Mouse (Mus musculus) kidney, postnatal 36 days (tissue): ENCODE results near the gene Alg6.

Source experiments
- DNase-seq, 2 experiments: peaks; one replicate each; pipeline ENCODE4 v3.0.0; 2021 to 2022; ENCODE audit warnings: mixed read lengths in 2 of 2

Alg6 gene

DNA sequence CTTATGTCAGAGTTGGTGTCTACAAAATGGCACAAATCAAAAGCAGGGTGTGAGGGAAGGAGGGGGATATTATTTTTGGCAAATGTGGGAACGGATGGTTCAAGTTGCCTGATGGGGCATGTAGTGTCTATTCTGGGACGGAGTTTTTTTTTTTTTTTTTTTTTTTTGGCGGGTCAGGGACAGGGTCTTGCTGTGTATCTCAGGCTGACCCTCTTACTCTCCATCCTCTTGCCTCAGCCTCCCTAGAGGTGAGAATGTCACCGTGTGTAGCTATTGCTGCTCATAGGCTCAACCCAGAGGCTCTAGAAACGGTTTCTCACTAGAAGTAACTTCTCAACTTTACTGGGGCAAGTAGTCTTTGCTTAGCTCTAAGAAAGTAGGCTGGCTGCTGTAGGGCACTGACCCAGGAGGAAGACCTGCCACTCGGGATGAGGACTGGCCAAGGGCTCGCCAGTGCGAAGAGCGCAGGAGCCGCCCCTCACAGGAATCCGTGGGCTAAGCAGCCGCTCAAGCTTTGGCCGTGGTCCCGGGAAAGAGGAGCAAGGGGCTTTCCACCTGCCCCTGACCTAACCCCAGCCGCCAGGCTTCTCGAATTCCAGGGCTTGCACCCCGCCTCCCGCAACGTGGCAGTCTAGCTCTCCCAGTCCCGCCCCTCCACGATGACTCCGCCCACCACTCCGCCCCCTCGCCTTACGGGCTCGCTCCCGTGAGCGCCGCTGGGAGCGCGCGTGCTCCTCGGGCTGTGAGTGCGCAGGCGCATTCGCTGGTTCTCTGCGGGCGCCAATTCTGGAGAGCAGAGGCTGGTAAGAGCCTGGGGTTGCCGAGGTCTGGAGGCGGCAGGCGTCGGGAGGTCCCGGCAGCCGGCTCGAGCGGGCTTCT, at the start of gene Alg6:
Gene Alg6, plus strand, starts transcription at position 761 of the 879 bp plus-strand sequence.
- peak; percentile 95 to 98 for DNase-seq

DNA sequence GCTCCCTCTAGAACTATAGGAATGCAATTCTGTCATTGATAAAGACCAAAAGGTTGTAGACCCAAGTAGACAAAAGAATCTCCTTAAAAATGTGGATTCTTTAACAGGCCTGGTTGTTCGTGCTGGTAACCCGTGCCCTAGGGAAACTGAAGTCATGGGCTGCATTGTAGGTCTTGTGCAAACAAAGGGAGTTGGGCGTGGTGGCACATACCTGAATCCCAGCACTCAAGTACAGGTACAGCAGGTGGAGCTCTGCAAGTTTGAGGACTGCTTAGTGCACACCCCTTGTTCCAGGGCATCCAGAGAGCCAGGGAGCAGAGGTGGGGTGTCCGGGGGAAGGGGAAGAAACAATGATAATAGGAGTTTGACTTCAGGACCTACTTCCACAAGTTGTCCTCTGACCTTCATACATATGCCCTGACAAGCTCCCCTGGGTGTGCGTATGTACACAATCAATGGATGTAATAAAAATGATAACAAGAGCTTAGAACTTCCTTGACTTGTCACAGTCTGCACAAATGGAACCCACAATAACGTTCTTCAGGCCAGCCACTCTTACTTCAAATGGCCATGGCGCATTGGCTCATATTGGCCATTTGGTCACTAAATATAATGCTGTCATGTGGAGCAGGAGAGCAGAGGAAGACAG, 45.1 kb upstream of the Alg6 start:
- DNase-seq: no peak

DNA sequence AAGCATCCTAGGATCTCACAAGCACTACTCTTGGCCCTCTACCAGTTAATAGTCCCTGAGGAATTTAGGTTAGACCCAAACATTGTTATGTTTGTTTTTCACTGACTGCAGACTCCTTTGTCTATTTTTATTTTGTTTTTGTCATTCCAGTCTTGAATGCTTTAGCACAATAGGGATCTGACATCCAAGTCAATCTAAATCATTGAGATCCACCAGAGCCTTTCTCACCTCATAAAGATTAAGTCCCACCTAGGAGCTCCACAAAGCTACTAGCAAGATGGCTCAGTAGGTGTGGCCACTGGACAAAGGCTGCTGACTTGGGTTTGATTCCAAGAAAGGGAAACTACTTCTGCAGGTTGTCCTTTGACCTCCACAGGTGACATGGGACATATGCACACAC, 40.3 kb upstream of the Alg6 start:
- no peak for DNase-seq

DNA sequence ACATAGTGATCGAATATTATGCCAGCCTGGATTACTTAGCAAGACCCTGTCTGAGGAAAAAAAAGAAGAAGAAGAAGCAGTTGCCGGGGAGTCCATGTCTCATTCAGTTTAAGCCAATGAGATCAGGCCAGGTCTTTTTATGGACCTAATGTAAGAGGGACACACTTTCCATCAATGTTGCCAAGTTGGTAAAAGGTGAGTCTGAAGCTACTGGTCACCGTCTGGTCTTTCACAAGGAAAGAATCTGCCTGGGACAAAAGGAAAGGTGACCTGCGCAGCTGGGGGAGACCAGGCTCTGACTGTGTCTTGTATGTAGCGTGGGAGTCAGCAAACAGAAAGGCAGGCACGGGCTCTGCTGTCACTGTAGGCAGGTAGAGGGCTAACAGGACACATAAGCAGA, 31.5 kb upstream of the Alg6 start:
- no peak for DNase-seq

DNA sequence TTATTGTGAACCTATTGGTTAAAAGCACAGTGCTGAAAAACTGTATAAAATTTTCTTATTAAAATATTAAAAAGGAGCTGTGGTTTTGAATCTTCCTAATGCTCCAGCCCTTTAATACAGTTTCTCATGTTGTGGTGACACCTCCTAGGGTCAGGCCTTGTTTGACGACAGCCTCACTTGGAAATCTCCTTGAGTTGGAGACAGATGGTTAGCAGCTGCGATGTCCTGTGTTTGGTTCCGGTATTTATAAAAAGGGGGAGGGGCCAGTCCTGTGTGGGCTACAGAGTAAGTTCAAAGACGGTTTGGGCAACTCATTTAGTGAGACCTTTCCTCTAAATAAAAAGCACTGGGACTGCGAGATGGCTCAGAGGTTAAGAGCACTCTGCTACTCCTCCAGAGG, 29.2 kb upstream of the Alg6 start:
- DNase-seq: no peak

DNA sequence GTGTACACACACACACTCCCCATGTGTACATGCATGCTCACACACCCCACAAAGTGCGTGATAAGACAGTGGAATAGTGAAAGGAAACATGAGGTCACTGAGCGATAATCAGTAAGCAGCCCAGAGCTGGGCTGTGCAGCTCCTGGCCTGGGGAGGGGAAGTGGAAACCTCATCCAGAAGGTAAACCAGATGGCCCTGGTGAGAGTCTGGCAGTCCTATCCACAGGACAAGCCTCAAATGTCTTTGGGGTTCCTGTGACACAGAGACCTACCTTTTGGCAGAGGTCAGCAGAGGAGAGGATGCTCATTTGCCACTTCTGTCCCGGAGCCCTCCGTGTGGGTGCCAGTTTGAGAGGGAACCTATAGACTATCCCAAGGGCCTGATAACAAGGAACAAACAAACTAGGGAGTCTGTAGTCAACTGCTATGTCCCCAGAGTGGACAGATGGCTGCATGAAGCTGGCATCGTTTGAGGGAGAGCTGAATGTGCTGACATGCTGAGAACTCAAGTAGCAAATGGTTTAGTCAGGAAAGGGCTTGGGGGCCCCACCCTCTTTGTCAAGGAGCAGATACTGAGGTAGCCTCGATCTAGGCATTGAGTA, 2.8 kb upstream of the Alg6 start:
- no peak for DNase-seq

DNA sequence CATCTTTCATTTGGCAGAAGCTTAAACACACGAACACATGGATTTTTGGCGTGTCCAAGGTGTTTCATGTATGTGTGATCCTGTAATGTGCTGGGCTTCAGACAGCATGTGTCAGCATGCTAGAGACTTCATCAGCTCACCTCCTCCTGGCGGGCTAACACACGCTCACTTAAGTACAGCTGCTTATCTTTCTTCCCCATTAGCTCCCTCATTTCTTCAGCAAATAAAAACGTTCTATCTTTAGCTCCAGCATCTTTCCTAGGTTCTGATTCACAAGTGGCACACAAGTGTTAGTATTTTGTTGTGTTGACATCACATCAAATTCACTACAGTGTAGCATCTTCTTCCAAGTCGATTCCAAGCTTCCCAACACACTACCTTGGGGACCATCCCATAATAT, 1.5 kb upstream of the Alg6 start:
- no peak for DNase-seq

DNA sequence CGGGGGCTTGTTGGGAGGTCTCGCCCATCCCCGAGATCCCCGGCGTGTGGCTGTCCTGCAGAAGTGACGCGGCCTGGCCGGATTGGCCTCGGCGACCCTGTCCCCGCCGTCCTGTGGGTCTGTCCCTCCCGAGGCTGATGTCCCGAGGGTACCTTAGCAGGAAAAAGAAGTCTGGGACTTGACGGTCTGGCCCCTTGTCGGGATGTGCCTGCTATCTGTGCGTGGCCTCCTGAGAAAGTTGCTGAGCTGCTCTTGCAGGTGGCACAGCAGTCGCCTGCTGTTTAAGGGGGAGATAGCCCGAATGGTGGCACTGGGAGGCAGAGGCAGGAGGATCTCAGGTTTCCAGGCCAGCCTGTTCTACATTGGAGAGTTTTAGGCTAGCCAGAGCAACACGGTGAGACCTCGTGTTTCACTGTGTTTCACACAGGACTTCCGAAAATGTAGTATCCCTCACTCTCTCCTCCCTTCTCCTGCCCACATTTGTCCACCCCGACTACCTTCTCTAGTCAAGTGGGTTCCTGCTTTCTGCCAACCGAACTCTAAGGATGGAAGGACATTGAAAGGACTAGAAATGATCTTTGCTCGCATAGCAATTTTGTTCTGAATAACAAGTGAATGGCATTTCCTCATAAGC, 436 bp downstream of the Alg6 start:
- no peak for DNase-seq

DNA sequence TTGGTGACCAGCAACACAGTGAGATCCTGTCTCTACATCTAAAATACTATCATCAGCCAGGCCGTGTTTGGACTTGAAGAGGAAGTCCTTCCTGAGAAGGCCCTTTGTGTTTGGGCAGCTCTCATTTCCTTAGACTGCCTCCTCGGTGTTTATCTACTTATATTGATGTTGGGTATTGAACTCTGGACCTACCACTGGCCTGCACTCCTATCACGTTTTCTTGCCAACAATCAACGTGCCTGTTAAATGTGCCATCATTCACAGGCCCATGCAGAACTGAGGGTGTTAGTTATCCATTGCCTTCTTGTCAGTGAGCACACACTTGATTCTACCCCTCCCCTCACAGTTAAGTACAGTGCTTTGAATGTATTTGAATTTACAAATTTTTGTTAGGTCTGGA, 2.4 kb downstream of the Alg6 start:
- DNase-seq: no peak

DNA sequence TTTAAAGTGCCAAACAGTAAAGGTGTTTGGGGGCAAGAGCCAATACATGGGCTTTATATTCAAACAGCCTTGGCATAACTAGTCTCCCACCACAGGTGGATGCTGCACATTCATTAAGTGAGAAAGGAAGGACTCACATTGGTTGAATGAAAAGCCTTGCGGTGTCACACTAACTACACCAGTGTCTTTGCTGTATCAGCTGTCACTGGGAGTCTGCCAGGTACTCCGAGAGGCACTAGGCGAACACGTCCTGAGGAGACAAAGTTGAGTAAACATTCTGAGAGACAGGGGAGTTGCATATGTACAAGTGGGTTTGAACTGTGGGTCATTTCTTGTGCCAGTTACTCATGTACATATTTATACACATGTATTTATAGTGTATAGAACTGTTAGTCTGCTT, 8.9 kb downstream of the Alg6 start:
- DNase-seq: no peak

DNA sequence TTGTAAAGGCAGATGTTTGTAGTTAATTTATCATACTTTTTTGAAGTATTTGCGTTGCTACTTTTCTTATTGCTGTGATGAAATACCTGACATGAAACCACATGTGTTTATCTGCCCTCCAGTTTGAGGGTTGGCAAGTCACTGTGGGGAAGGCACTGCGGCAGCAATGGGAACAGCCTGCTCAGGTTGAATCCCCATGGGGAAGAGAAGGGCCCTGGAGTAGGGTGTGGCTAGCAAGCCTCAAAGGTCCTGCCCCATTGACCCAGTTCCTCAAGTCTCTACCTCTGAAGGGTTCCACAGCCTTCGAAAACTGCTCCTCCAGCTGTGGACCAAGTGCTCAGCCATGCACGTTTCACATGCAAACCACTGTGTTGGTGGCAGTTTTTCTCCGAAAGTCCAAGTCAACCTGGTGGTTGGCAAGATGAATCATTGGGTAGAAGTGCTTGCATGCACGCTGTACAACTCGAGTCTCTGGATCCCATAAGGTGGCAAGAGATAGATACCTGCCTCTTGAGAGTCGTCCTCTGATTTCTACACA, 10.5 kb downstream of the Alg6 start:
- no peak for DNase-seq

DNA sequence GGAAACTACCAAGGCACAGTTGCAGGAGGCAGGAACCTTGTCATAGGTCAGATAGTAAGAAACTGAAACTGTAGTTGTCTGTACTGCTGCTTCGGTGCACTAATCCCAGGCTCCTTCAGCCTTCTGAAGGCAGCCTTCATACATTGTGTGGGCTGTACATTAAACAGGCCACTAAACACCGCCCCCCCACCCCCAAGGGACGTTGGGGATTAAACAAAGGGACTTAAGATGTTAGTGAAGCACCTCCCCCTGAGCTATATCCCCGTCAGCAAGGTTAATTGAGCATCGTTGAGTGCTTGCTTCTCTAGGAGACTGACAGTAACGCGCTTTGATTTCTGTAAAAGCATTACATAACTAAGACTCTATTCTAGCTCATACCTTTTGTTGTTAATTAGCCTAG, 24.4 kb downstream of the Alg6 start:
- no peak for DNase-seq

DNA sequence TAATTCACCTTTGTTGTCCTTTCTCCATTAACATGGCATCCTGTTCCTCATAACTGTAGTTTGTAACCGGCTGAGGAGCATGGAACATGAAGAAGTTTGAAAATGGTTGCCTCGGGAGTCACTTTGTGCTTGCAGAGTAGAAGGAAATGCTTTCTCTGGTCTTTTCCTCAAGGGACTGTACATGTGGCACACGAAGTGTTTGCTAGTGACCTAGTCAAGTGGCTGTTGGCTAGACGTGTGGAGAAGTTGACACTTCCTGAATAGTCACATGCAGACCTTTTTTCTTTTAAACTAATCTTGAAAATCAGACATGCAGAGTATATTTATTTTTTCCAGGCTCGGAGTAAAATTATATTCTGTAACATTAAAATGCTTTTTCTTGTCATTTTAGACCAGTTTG, 37.0 kb downstream of the Alg6 start:
- DNase-seq: no peak

DNA sequence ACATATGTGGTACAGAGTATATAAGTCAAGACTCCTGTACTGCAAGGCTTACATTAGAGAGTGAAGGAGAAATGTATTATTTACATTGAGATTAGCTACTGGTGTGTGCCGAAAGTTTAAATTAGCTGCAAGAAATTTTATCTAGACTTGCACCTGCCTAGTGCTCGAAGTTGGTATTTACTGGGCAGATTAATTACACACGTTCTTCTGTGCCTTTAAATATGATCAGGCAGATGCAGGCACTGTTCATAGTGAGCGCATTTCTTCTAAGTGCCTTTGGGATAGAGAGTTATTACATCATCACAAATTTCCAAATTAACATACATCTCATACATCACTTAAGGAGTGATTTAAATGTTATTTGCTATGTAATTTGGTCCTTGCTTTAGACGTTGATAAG, 50.8 kb downstream of the Alg6 start:
- DNase-seq: no peak

DNA sequence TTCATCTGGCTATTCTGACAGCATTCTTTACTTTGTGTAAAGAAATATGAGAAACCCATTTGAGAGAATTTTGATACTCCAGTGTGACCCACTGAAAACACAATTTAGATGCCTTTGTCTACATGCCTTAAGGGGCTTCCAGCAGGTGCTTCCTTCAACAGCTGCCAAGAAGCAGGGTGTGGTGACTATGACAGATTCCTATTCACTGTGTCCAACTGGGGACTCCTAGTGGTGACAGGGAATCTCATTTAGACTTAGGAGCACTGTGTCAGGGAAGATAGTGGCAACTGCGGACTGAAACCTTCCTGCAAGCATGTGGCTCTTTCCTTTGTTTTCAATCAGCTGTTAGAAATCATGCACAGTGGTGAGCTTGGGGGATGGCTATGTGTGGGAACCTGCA, 51.3 kb downstream of the Alg6 start:
- DNase-seq: peak; percentile 15 to 32

DNA sequence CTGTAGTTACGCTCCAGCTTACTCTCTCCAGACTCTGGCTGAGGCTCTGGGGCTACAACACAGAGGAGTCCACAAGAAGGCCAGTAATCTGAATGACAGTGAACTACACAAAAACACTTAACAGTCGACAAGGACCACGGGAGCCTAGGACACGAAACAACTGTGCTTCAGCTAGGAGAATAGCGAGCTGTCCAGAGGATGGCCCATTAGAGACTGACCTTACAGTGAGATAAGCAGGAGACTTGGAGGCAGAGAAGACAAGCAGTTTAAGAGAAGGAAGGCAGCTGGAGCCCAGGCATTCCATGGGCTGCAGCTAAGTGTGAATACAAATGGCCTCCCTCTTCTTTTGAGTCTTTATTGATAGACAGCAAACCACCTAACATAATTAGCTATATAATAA, 55.1 kb downstream of the Alg6 start:
- DNase-seq: peak; percentile 6 to 34

DNA sequence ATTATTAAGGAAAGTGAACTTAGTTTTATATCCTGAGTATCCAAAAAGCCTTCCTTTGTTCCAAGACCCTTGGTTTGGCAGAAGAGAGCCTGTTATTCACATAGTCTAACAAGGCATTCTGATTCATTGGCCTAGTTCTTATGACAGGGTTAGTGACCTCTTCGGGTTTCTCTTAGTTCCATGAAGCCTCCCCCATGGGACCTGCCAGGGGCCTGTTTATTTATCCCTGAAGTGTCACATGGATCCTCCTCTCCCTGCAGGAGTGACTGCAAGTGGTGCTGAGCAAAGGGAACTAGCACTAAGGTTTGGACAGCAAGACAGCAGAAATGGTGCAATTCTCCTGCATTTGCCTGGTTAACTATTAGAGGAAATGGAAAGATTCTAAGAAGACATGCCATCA, 57.6 kb downstream of the Alg6 start:
- peak; percentile 16 to 33 for DNase-seq

DNA sequence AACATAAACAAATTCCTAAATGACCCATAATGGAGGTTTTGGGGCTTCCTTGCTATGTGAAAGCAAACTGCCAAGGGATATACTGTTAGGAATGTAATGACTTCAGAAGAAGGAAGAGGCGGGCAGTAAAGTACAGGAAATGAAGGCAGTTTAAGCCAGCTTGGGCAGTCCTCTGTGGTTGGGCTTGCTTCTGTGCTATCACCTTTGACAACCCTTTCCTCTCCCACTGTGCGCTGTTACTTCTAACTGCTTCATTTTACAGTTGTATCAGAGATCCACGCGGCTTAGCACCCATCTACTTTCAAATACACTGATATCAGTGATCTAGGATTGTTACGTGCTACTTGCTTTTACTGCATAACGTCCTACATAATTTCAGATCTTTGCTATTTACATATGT, 76.9 kb downstream of the Alg6 start:
- no peak for DNase-seq
